Mouse (Mus musculus) spleen, adult 2 months (tissue): Measurements from ENCODE around the gene Akap13. TPM values are rescaled to one million over a fixed set of nuclear protein-coding genes. Genes with fewer than 3 reads are reported as not detected.
"Not testable (repeated sequence)": the region's sequence is repeated elsewhere in the genome, so short reads cannot be mapped to it uniquely, and the experiment has no call there.

ENCODE experiments used
- DNase-seq, 2 experiments: peaks; one replicate each; pipeline versions ENCODE4 v3.0.0 to v3.0.0-alpha.2; 2012 to 2021; ENCODE audit warnings: low spot score in 2 of 2, low read depth in 1 of 2
- H3K27ac ChIP-seq: fragments of 200-500 bp; 2 replicates; pipeline ENCODE4 v1.5.1; 2012; ENCODE audit warnings: low read length, inconsistent platforms; ENCODE audit not compliant: insufficient read depth
- H3K27me3 ChIP-seq: fragments of 200-500 bp; 2 replicates; pipeline ENCODE4 v1.6.1; 2012; ENCODE audit warnings: mild to moderate bottlenecking, moderate library complexity, low read length, inconsistent platforms; ENCODE audit not compliant: control insufficient read depth, insufficient read depth
- H3K36me3 ChIP-seq: fragments of 200-500 bp; 2 replicates; pipeline ENCODE4 v1.6.1; 2012; ENCODE audit warnings: mild to moderate bottlenecking, low read length, inconsistent platforms; ENCODE audit not compliant: control insufficient read depth, insufficient read depth
- H3K4me1 ChIP-seq: fragments of 200-500 bp; 2 replicates; pipeline ENCODE4 v1.6.1; 2011; ENCODE audit warnings: inconsistent platforms; ENCODE audit not compliant: control insufficient read depth, insufficient read depth, insufficient read length
- H3K4me3 ChIP-seq: fragments of 200-500 bp; 2 replicates; pipeline ENCODE4 v1.5.1; 2011; ENCODE audit warnings: mild to moderate bottlenecking, inconsistent platforms; ENCODE audit not compliant: insufficient read depth, insufficient read length; ENCODE audit errors: extremely low read depth
- CTCF ChIP-seq: fragments of 200-500 bp; IDR thresholded peaks from 2 replicates; pipeline ENCODE4 v1.5.1; 2011; ENCODE audit warnings: mild to moderate bottlenecking, inconsistent platforms; ENCODE audit not compliant: insufficient read depth, insufficient read length, insufficient replicate concordance; ENCODE audit errors: extremely low read depth
- POLR2A ChIP-seq: fragments of 200-500 bp; IDR thresholded peaks from 2 replicates; pipeline ENCODE4 v1.6.1; 2011; ENCODE audit warnings: low read depth, low read length, inconsistent platforms
- WGBS: fragments of 180-500 bp; shearing (Covaris S2); methylation state at CpG from one replicate; pipeline ENCODE4 v1.1.7; 2018; 5-methylcytosine and 5-hydroxymethylcytosine counted together
- polyA plus RNA-seq: library from polyadenylated mRNA; depleted of rRNA; stranded (reverse); fragments of >200 nt; gene quantifications from 2 replicates; pipeline ENCODE4 v1.2.3, GENCODE M21; 2012

The Akap13 gene
- polyA plus RNA-seq, 1 experiment, result 34.2 TPM

DNA sequence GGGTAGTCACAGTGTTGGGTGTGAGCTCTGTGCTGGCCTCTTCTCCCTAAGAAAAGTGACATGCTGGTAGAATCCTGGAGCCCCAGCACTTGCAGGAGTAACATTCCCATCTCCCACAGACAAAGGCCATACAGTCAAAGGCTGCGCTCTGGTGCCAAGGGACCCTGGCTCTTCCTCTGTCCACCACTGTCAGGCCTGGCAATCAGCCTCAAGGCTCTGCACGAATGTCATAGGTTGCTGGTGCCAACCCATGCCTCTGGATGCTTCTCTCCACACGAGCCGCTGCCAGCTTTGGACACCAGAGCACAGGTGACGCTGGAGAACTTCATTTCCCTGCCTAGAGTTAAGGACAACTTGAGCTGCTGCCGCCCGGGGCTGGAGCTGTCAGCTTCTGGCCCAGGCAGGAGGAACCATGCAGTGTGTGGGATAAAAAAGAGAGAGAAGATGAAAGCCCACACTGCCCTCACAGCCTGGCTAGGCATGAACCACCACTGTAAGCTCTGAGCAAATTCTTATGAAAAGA is 304.7 kb downstream of the Akap13 start:
- H3K27ac ChIP-seq, result no peak overlapping the region
- no peaks in the 10 kb centered on the region for H3K36me3 ChIP-seq
- TF ChIP-seq CTCF (no peak), POLR2A (no peak)
- no peaks in the 10 kb centered on the region for H3K4me1 ChIP-seq
- 90% methylated on average over 7 of the region's 7 CpGs for WGBS
- no peak for DNase-seq
- no peak overlapping the region for H3K4me3 ChIP-seq
- H3K27me3 ChIP-seq, result no peaks in the 10 kb centered on the region

DNA sequence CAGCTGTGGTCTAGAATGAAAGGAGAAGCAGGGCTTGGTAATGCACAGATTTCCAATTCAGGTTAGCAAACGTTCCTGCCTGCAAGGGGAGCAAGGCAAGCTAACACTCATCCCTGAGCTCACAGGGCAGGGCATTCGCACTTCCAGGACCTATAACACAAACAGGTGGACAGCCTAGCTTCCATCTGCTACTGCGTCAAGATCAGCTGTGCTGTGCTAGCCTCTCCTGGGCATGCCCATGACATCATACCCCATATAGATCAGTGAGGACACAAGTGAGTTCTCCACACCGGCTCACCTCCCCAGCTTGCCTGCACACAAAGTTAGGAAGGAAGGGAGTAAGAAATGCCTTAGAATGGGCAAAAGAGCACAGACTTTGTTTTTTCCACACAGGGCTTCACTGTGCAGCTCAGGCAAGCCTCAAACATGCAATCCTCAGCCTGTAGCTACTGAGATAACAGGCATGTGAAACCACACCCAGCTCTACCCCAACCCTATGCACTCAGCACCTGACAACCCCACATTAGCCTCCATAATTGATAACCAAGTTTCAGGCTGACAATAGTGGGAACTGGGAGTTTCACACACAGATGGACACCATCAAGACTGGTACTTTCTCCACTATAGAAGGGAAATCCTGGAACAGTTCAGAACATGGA is 305.5 kb downstream of the Akap13 start:
- not testable (repeated sequence) for H3K27ac ChIP-seq, H3K36me3 ChIP-seq, H3K27me3 ChIP-seq, DNase-seq, H3K4me3 ChIP-seq, H3K4me1 ChIP-seq
- 59% methylated on average over 4 of the region's 4 CpGs for WGBS

DNA sequence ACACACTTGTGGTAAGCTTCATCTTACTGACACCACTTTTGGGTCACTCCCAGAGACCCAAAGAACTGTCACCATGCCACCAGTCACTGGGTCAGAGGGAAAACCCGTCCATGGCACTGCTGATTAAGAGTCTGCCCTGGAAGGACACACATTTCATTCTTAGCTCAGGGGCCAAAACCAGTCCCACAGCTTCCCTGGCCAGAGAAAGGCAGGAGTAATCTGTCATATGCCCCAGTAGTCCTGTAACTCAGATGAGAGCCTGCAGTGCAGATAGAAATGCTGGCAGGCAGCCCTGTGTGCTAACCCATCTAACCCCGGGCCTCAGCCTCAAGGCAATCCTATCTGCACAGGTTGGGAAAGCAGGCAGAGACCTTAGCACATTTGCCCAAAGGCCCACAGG is 306.9 kb downstream of the Akap13 start:
- not testable (repeated sequence) for H3K27ac ChIP-seq, H3K4me3 ChIP-seq, H3K27me3 ChIP-seq, H3K4me1 ChIP-seq, H3K36me3 ChIP-seq, DNase-seq
- WGBS, result 84% methylated on average over 2 of the region's 2 CpGs

DNA sequence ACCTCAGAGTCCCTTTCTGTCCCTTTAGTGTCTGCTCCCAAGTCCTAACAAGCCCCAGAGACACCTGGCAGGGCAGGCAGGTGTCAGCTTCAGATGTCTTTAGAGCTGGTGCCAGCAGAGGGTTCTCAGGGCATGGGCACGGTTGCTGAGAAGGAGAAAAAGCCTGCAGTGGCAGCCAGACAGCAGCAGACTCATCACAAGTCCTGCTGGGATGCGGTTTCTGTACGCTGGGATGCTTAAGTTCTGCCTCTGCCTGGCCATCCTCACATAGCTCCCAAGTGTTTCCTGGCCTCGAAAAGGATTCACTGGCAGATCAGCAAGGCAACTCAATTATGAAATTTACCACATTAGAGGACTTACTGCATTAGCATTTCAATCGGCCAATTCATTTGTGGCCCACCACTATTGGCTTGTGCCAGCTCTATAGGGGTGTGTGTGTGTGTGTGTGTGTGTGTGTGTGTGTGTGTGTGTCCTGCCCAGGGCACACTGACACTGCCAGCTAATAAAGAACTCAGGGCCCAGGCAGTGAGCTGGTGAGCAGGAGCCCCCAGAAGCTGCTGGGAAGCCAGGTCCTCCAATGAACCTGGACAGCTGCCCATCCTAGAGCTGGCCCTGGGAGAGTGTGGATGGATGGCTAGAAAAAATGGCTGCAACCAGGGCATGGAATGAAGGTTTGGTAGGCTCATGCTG is 311.9 kb downstream of the Akap13 start:
- H3K27ac ChIP-seq, H3K4me1 ChIP-seq: not testable (repeated sequence)
- 100% methylated on average over 1 of the region's 5 CpGs for WGBS

DNA sequence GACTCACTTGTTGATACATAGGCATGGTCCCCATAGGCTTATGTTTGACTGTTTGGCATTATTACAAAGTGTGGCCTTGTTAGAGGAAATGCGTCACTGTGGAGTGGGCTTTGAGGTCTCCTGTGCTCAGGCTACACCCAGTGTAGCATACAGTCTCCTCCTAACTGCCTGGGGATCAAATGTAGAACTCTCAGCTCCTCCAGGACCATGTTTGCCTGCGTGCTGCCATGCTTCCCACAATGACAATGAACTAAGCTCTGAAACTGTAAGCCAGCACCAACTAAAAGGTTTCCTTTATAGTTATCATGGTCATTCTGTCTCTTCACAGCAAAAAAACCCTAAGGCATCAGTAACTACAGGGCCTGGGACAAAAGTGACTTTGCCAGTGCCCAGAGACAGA is 312.8 kb downstream of the Akap13 start:
- Histone ChIP-seq H3K4me3 (no peak overlapping the region), H3K27ac (no peak overlapping the region), H3K36me3 (peaks cover 24% of the 10 kb centered on the region), H3K4me1 (no peaks in the 10 kb centered on the region), H3K27me3 (no peaks in the 10 kb centered on the region)
- TF ChIP-seq CTCF (no peak), POLR2A (no peak)
- DNase-seq, result no peak
- WGBS, result 90% methylated on average over 2 of the region's 2 CpGs

More for the DNA sequence above, 311.9 kb downstream of the Akap13 start:
- H3K27me3 ChIP-seq, DNase-seq, H3K4me3 ChIP-seq: not testable (repeated sequence)
- peaks cover 24% of the 10 kb centered on the region for H3K36me3 ChIP-seq

DNA sequence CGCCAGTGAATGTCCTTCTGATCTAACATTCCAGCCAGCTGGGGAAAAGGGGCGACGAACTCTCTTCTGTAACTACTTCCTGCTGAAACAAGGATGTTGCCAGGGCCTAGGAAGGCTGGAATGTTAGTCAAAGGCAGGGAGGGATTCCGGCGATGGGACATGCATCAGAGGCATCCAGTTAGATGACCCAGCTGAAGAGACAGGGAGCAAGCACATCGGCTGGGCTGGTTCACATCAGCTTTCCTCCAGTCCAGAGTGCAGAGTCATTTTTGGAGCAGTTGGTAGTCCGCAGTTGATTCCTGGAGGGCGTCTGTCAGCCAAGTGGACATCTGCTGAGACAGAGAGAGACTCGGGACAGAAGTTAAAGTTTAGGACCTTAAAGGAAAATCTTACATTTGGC is 314.6 kb downstream of the Akap13 start:
- WGBS, result 90% methylated on average over 9 of the region's 9 CpGs
- peaks cover 24% of the 10 kb centered on the region for H3K36me3 ChIP-seq
- no peak overlapping the region for H3K27ac ChIP-seq
- H3K4me1 ChIP-seq, result no peaks in the 10 kb centered on the region
- no peak overlapping the region for H3K4me3 ChIP-seq
- no peaks in the 10 kb centered on the region for H3K27me3 ChIP-seq
- TF ChIP-seq CTCF (no peak), POLR2A (no peak)
- DNase-seq, result no peak

DNA sequence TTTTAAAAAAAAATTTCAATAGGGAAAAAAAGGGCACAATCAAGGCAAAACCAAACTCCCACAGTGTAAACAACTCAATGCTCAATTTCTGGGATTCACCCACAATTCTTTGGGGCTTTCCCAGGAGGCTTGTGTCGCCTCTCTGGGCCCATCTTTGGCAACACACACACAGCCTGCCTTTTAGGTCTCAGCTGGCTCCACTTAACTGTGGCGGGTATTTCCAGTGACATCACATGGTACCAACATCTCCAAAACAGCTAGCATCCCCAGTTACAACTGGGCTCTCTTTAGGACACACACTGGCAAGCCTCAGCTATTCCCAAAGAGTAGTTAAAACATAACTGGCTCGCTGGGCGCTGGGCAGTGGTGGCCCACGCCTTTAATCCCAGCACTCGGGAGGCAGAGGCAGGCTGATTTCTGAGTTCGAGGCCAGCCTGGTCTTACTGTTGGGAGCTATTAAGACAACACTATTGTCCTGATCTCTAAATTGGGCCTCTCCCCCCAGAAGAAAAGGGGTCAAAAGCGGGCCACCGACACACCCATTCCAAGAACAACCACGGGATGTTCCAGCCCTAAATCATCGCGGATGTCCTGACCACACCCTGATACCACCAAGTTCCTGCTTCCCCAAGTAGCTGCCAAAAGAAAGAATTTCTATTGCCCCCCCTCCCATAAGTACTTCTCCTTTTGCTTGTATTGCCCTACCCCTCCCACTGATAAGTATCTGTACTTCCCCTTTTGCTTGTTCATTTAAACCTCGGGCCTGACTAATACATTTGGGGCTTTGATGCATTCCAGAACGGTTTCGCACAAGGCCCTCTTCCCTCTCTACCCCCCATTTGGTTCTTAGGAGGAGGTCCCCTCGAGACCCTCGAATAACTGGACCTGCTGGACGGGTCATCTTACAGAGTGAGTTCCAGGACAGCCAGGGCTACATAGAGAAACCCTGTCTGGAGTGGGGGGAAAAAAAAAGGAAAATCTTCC is 319.1 kb downstream of the Akap13 start:
- not testable (repeated sequence) for H3K27me3 ChIP-seq, H3K27ac ChIP-seq, DNase-seq, H3K4me1 ChIP-seq, H3K4me3 ChIP-seq
- 75% methylated on average over 18 of the region's 18 CpGs for WGBS
- H3K36me3 ChIP-seq, result peaks cover 53% of the 10 kb centered on the region
